Mouse (Mus musculus) E14TG2a.4 (cell line): ENCODE measurements around the gene Pafah1b1.

Source experiments
- H3K27me3 ChIP-seq: 2 replicates; pipeline ENCODE4 v1.6.1; 2014; ENCODE audit warnings: low read length, control low read depth; ENCODE audit not compliant: insufficient read depth
- H3K36me3 ChIP-seq: 2 replicates; pipeline ENCODE4 v1.6.1; 2014; ENCODE audit warnings: low read length, control low read depth; ENCODE audit not compliant: insufficient read depth
- H3K4me1 ChIP-seq: replicated peaks from 2 replicates; pipeline ENCODE4 v1.6.1; 2014; ENCODE audit warnings: low read depth, low read length, control low read depth
- H3K4me3 ChIP-seq: replicated peaks from 2 replicates; pipeline ENCODE4 v1.5.1; 2014; ENCODE audit warnings: mild to moderate bottlenecking, low read length
- H3K9me3 ChIP-seq: 2 replicates; pipeline ENCODE4 v1.6.1; 2014; ENCODE audit warnings: low read length, control low read depth
- CTCF ChIP-seq: conservative IDR thresholded peaks from 2 replicates; pipeline ENCODE4 v1.5.1; 2014; ENCODE audit warnings: low read length
- NANOG ChIP-seq: IDR thresholded peaks from 2 replicates; pipeline ENCODE4 v1.6.1; 2014; ENCODE audit warnings: borderline replicate concordance, low read length, mixed read lengths
- POU5F1 ChIP-seq: IDR thresholded peaks from 2 replicates; pipeline ENCODE4 v1.6.1; 2014; ENCODE audit warnings: low read length, borderline replicate concordance

The Pafah1b1 gene

DNA sequence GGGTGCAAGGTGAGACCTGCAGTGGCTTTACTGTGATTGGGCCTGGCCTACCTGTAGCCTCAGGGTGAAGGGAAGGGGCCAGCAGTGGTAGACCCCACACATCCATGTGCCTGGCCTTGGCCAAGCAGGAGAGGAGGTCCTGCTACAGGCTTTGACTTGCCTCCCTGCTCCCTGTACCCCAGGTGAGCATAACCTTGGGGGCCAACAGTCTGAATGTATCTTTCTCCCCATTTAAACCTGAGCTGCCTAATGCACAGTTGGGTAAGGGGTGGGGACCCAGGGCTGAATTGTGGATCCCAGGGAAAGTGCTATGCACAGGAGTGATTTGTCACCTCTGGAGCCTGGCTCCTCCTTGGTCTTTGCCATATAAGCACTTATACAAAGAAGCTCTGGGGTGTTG lies 54.3 kb downstream of the Pafah1b1 start:
- H3K4me3 ChIP-seq = no peak overlapping the region
- TF ChIP-seq CTCF = no peak
- no peak for TF ChIP-seq NANOG
- no peak for TF ChIP-seq POU5F1
- no peaks in the 10 kb centered on the region for H3K27me3 ChIP-seq
- H3K4me1 ChIP-seq = peaks cover 28% of the 10 kb centered on the region
- H3K9me3 ChIP-seq = no peaks in the 10 kb centered on the region
- H3K36me3 ChIP-seq = peaks cover 98% of the 10 kb centered on the region

DNA sequence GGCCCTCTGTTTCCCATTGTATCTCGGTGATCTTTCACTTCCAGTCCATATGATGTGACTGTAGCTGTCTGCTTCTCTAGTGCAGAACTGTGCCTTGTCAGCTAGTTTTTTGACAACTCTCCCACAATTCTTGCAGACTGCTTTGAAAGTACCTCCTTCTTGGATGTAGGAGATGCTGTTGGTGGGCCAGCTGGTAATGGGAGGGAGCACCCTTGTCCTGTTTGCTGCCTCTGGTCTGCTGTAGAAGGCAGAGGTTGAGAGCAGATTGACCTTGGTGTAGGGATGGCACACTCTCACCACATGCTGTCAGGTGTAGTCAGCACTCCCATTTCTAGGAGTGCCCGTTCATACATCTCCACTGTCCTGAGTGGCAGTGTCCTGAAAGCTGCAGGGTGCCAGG lies 55.5 kb downstream of the Pafah1b1 start:
- TF ChIP-seq NANOG (no peak), CTCF (no peak), POU5F1 (no peak)
- H3K36me3 ChIP-seq = peaks cover 98% of the 10 kb centered on the region

DNA sequence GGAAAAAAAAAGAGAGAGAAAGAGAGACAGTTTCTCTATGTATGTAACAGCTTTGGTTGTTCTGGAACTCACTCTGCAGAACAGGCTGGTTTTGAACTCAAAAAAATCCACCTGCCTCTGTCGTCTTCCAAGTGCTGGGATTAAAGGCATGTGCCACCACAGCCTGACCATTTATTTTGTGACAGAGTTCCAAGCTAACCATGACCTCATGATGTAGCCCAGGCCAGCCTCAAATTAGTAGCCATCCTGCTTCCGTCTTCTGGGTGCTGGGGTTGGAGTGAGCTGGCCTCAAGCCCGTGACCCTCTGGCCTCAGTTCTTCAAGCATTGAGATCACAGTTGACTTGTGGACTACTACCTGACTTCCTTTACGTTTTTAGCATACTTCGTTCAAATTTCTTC lies 56.0 kb downstream of the Pafah1b1 start:
- Histone ChIP-seq H3K9me3 (no peaks in the 10 kb centered on the region), H3K27me3 (no peaks in the 10 kb centered on the region), H3K4me3 (no peak overlapping the region), H3K4me1 (peaks cover 29% of the 10 kb centered on the region), H3K36me3 (peaks cover 98% of the 10 kb centered on the region)
- TF ChIP-seq POU5F1 (no peak), CTCF (no peak), NANOG (no peak)

More for the DNA sequence above, 55.5 kb downstream of the Pafah1b1 start:
- no peaks in the 10 kb centered on the region for H3K9me3 ChIP-seq
- H3K4me1 ChIP-seq = peaks cover 29% of the 10 kb centered on the region
- no peak overlapping the region for H3K4me3 ChIP-seq
- H3K27me3 ChIP-seq = no peaks in the 10 kb centered on the region

DNA sequence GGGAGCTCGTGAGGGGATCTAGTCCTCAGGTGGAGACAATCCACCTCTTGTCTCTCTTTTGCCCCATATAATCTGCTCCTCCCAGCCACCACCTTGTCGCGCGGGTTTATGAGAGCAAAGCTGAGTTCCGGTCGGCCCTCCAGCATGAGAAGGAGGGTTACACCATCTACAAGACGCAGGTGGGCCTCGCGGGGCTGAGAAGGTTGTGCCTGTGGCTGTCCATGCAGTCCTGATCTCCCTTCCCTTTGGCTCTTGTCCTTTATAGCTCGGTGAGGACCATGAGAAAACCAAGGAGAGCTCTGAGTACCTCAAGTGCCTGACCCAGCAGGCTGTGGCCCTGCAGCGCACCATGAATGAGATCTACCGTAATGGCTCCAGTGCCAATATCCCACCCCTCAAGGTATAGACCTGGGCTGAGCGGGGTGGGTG lies 56.9 kb downstream of the Pafah1b1 start:
- peaks cover 29% of the 10 kb centered on the region for H3K4me1 ChIP-seq
- no peak overlapping the region for H3K4me3 ChIP-seq
- peaks cover 99% of the 10 kb centered on the region for H3K36me3 ChIP-seq
- TF ChIP-seq POU5F1 (no peak), NANOG (no peak), CTCF (no peak)
- no peaks in the 10 kb centered on the region for H3K9me3 ChIP-seq
- no peaks in the 10 kb centered on the region for H3K27me3 ChIP-seq

DNA sequence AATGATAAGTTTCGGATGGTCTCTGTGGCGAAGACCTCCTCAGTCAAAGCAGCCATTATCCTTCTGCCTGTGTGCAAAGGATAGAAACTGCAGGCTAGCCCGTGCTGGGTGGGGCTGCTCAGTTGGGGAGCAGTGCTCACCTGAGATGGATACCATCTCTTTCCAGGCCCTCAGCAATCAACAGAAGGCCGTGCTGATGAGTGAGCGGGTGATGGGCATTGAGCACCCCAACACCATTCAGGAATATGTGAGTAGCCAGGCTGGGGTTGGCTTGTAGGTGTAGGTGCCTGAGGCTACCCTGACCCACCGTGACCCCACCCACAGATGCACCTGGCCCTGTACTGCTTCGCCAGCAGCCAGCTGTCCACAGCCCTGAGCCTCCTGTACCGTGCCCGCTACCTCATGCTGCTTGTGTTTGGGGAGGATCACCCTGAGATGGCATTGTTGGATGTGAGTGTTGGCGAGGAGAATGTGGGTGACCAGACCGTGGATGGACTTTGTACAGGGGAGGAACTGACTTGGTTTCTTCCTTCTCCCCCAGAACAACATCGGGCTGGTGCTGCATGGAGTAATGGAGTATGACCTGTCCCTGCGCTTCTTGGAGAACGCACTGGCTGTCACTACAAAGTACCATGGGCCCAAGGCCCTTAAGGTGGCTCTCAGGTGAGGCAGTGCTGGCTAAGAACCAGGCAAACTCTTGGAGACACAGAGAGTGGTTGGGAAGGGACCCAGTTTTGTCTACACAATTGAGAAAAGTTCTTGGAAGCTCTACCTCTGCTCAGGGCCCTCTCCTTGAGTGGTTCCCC lies 57.5 kb downstream of the Pafah1b1 start:
- no peaks in the 10 kb centered on the region for H3K9me3 ChIP-seq

DNA sequence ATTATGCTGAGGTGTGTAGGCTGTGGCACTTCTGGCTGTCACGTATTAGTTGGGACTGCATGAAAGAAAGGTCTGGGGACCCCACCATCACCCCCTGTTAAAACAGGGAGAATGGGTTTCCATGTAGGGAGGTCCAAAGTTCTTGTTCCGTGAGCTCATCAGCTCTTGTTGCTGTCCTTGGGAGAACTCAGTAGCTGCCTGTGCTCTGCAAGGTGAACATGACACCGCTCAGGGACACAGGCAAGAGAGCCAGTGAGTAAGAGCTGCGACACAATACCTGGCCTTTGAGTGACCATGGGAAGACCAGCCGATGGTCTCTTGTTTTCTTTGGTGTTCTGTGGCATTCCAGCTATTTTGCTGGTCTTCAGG lies 58.2 kb downstream of the Pafah1b1 start:
- Histone ChIP-seq H3K36me3 (peaks cover 100% of the 10 kb centered on the region), H3K9me3 (no peaks in the 10 kb centered on the region), H3K4me3 (no peak overlapping the region), H3K27me3 (no peaks in the 10 kb centered on the region), H3K4me1 (peaks cover 41% of the 10 kb centered on the region)
- no peak for TF ChIP-seq CTCF
- TF ChIP-seq POU5F1 = no peak
- TF ChIP-seq NANOG = no peak

More for the DNA sequence above, 57.5 kb downstream of the Pafah1b1 start:
- TF ChIP-seq POU5F1 (no peak), NANOG (no peak), CTCF (no peak)
- Histone ChIP-seq H3K4me1 (peaks cover 34% of the 10 kb centered on the region), H3K36me3 (peaks cover 100% of the 10 kb centered on the region), H3K4me3 (no peak overlapping the region), H3K27me3 (no peaks in the 10 kb centered on the region)

DNA sequence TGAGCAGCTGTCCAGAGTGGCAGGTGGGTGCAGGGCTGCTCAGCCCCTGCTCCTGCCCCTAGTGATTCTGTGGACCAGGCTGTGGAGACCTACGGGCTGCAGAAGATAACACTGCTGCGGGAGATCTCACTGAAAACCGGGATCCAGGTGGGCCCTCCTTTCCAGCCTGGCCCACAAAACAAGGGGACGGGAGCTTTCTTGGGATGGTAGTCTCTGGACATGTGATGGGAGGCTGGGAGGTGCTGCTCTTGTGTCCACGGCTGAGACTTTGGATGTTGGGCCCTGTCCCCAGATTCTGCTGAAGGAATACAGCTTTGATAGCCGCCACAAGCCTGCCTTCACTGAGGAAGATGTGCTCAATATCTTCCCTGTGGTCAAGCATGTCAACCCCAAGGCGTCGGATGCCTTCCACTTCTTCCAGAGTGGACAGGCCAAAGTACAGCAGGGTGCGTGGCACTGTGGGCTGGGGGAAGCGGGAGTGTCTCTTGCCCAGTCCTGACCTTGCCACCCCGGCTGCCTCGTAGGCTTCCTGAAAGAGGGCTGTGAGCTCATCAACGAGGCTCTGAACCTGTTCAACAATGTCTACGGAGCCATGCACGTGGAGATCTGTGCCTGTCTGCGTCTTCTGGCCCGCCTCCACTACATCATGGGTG lies 58.7 kb downstream of the Pafah1b1 start:
- Histone ChIP-seq H3K27me3 (no peaks in the 10 kb centered on the region), H3K4me1 (peaks cover 43% of the 10 kb centered on the region), H3K36me3 (peaks cover 100% of the 10 kb centered on the region), H3K4me3 (no peak overlapping the region), H3K9me3 (no peaks in the 10 kb centered on the region)
- TF ChIP-seq NANOG = no peak
- no peak for TF ChIP-seq CTCF
- no peak for TF ChIP-seq POU5F1

DNA sequence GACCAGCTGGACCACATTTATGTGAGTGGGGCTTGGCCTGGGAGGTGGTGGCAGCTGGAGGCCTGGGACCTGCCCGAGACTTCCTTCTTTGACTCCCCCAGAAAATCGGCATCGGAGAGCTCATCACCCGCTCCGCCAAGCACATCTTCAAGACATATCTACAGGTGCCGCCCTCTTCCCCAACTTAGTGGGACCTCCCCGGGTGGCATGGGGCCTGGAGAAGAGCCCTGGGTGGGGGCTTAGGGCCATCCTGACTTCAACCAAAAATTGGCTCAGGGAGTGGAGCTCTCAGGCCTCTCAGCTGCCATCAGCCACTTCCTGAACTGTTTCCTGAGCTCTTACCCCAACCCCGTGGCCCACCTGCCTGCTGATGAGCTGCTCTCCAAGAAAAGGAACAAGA lies 59.6 kb downstream of the Pafah1b1 start:
- no peaks in the 10 kb centered on the region for H3K27me3 ChIP-seq
- no peak for TF ChIP-seq NANOG
- no peak for TF ChIP-seq CTCF
- no peak for TF ChIP-seq POU5F1
- peaks cover 100% of the 10 kb centered on the region for H3K36me3 ChIP-seq
- no peaks in the 10 kb centered on the region for H3K9me3 ChIP-seq
- H3K4me1 ChIP-seq = peaks cover 43% of the 10 kb centered on the region
- no peak overlapping the region for H3K4me3 ChIP-seq
